Mouse (Mus musculus): ENCODE data around the gene Tmem251. TPM values are rescaled to one million over a fixed set of nuclear protein-coding genes. Genes with fewer than 3 reads are reported as not detected.

Gene Tmem251
- polyA plus RNA-seq, 1 experiment: 1.8 TPM

GRCm38 (mm10) chr12:102758936-102759335 lies 15.4 kb downstream of the Tmem251 start:
- WGBS: 22% methylated on average over 5 of the region's 5 CpGs
- no peak for DNase-seq (ENCODE audit: low read depth in 1 of 2, low spot score in 2 of 2)
- peaks cover 2% of the 10 kb centered on the region; the same call in 1 of the 2 replicates for H3K4me1 ChIP-seq (ENCODE audit: control insufficient read depth, insufficient read depth, insufficient read length)
- H3K36me3 ChIP-seq (ENCODE audit: control insufficient read depth, insufficient read depth, low read length): peaks cover 6% of the 10 kb centered on the region
- peak overlapping the region; percentile 98; the same call in 1 of the 2 replicates for H3K4me3 ChIP-seq (ENCODE audit: extremely low read depth, insufficient read depth, insufficient read length)
- no peaks in the 10 kb centered on the region for H3K27me3 ChIP-seq (ENCODE audit: control insufficient read depth, insufficient read depth, low read length)
- TF ChIP-seq CTCF (IDR thresholded peaks at IDR 0.05; ENCODE audit: extremely low read depth, insufficient read depth, insufficient read length, insufficient replicate concordance) (no peak), POLR2A (IDR thresholded peaks at IDR 0.05; ENCODE audit: low read depth, low read length) (no peak)
- H3K27ac ChIP-seq (ENCODE audit: insufficient read depth, low read length): no peak overlapping the region

- Histone ChIP-seq H3K36me3 (ENCODE audit: control insufficient read depth, insufficient read depth, low read length) (peaks cover 14% of the 10 kb centered on the region), H3K4me1 (ENCODE audit: control insufficient read depth, insufficient read depth, insufficient read length) (peaks cover 2% of the 10 kb centered on the region; the same call in 1 of the 2 replicates), H3K27me3 (ENCODE audit: control insufficient read depth, insufficient read depth, low read length) (no peaks in the 10 kb centered on the region), H3K27ac (ENCODE audit: insufficient read depth, low read length) (no peak overlapping the region), H3K4me3 (ENCODE audit: extremely low read depth, insufficient read depth, insufficient read length) (no peak overlapping the region)
- 85% methylated on average over 3 of the region's 3 CpGs for WGBS
- DNase-seq (ENCODE audit: low read depth in 1 of 2, low spot score in 2 of 2): no peak
- TF ChIP-seq CTCF (IDR thresholded peaks at IDR 0.05; ENCODE audit: extremely low read depth, insufficient read depth, insufficient read length, insufficient replicate concordance) (no peak), POLR2A (IDR thresholded peaks at IDR 0.05; ENCODE audit: low read depth, low read length) (no peak)
These were observed 18.1 kb downstream of the Tmem251 start for GRCm38 (mm10) chr12:102761668-102762067.

- H3K27me3 ChIP-seq (ENCODE audit: control insufficient read depth, insufficient read depth, low read length): no peaks in the 10 kb centered on the region
- peaks cover 25% of the 10 kb centered on the region for H3K36me3 ChIP-seq (ENCODE audit: control insufficient read depth, insufficient read depth, low read length)
- H3K4me1 ChIP-seq (ENCODE audit: control insufficient read depth, insufficient read depth, insufficient read length): peaks cover under 1% of the 10 kb centered on the region; the same call in 1 of the 2 replicates
- H3K27ac ChIP-seq (ENCODE audit: insufficient read depth, low read length): no peak overlapping the region
- no peak for TF ChIP-seq POLR2A (IDR thresholded peaks at IDR 0.05; ENCODE audit: low read depth, low read length)
- TF ChIP-seq CTCF (IDR thresholded peaks at IDR 0.05; ENCODE audit: extremely low read depth, insufficient read depth, insufficient read length, insufficient replicate concordance): no peak
- H3K4me3 ChIP-seq (ENCODE audit: extremely low read depth, insufficient read depth, insufficient read length): no peak overlapping the region
- DNase-seq (ENCODE audit: low read depth in 1 of 2, low spot score in 2 of 2): no peak
These were observed 20.1 kb downstream of the Tmem251 start for GRCm38 (mm10) chr12:102763696-102764095.

- Histone ChIP-seq H3K4me3 (ENCODE audit: extremely low read depth, insufficient read depth, insufficient read length) (no peak overlapping the region), H3K36me3 (ENCODE audit: control insufficient read depth, insufficient read depth, low read length) (peaks cover 46% of the 10 kb centered on the region), H3K4me1 (ENCODE audit: control insufficient read depth, insufficient read depth, insufficient read length) (no peaks in the 10 kb centered on the region), H3K27me3 (ENCODE audit: control insufficient read depth, insufficient read depth, low read length) (no peaks in the 10 kb centered on the region), H3K27ac (ENCODE audit: insufficient read depth, low read length) (no peak overlapping the region)
- 94% methylated on average over 4 of the region's 4 CpGs for WGBS
- no peak for DNase-seq (ENCODE audit: low read depth in 1 of 2, low spot score in 2 of 2)
- no peak for TF ChIP-seq CTCF (IDR thresholded peaks at IDR 0.05; ENCODE audit: extremely low read depth, insufficient read depth, insufficient read length, insufficient replicate concordance)
- no peak for TF ChIP-seq POLR2A (IDR thresholded peaks at IDR 0.05; ENCODE audit: low read depth, low read length)
These were observed 25.4 kb downstream of the Tmem251 start for GRCm38 (mm10) chr12:102769000-102769399.

- Histone ChIP-seq H3K36me3 (ENCODE audit: control insufficient read depth, insufficient read depth, low read length) (peaks cover 45% of the 10 kb centered on the region), H3K4me3 (ENCODE audit: extremely low read depth, insufficient read depth, insufficient read length) (no peak overlapping the region), H3K27me3 (ENCODE audit: control insufficient read depth, insufficient read depth, low read length) (no peaks in the 10 kb centered on the region), H3K4me1 (ENCODE audit: control insufficient read depth, insufficient read depth, insufficient read length) (no peaks in the 10 kb centered on the region), H3K27ac (ENCODE audit: insufficient read depth, low read length) (no peak overlapping the region)
- TF ChIP-seq POLR2A (IDR thresholded peaks at IDR 0.05; ENCODE audit: low read depth, low read length) (no peak), CTCF (IDR thresholded peaks at IDR 0.05; ENCODE audit: extremely low read depth, insufficient read depth, insufficient read length, insufficient replicate concordance) (no peak)
- no peak for DNase-seq (ENCODE audit: low read depth in 1 of 2, low spot score in 2 of 2)
- WGBS: 95% methylated on average over 8 of the region's 8 CpGs
These were observed 28.0 kb downstream of the Tmem251 start for GRCm38 (mm10) chr12:102771601-102772000.

- no peak for DNase-seq (ENCODE audit: low read depth in 1 of 2, low spot score in 2 of 2)
- Histone ChIP-seq H3K27ac (ENCODE audit: insufficient read depth, low read length) (no peak overlapping the region), H3K4me1 (ENCODE audit: control insufficient read depth, insufficient read depth, insufficient read length) (no peaks in the 10 kb centered on the region), H3K4me3 (ENCODE audit: extremely low read depth, insufficient read depth, insufficient read length) (no peak overlapping the region), H3K27me3 (ENCODE audit: control insufficient read depth, insufficient read depth, low read length) (no peaks in the 10 kb centered on the region), H3K36me3 (ENCODE audit: control insufficient read depth, insufficient read depth, low read length) (peaks cover 42% of the 10 kb centered on the region)
- WGBS: 90% methylated on average over 5 of the region's 5 CpGs
- TF ChIP-seq POLR2A (IDR thresholded peaks at IDR 0.05; ENCODE audit: low read depth, low read length) (no peak), CTCF (IDR thresholded peaks at IDR 0.05; ENCODE audit: extremely low read depth, insufficient read depth, insufficient read length, insufficient replicate concordance) (no peak)
These were observed 29.1 kb downstream of the Tmem251 start for GRCm38 (mm10) chr12:102772676-102773075.

- DNase-seq (ENCODE audit: low read depth in 1 of 2, low spot score in 2 of 2): no peak
- TF ChIP-seq POLR2A (IDR thresholded peaks at IDR 0.05; ENCODE audit: low read depth, low read length) (no peak), CTCF (IDR thresholded peaks at IDR 0.05; ENCODE audit: extremely low read depth, insufficient read depth, insufficient read length, insufficient replicate concordance) (no peak)
- Histone ChIP-seq H3K4me3 (ENCODE audit: extremely low read depth, insufficient read depth, insufficient read length) (no peak overlapping the region), H3K27ac (ENCODE audit: insufficient read depth, low read length) (no peak overlapping the region), H3K36me3 (ENCODE audit: control insufficient read depth, insufficient read depth, low read length) (peaks cover 22% of the 10 kb centered on the region), H3K27me3 (ENCODE audit: control insufficient read depth, insufficient read depth, low read length) (no peaks in the 10 kb centered on the region), H3K4me1 (ENCODE audit: control insufficient read depth, insufficient read depth, insufficient read length) (no peaks in the 10 kb centered on the region)
- WGBS: 94% methylated on average over 14 of the region's 14 CpGs
These were observed 32.5 kb downstream of the Tmem251 start for GRCm38 (mm10) chr12:102776035-102776434.

Data from spleen, adult 2 months (tissue).